Comparison of ENCODE assay signal across 10 mouse cellular contexts in the genomic region with DNA sequence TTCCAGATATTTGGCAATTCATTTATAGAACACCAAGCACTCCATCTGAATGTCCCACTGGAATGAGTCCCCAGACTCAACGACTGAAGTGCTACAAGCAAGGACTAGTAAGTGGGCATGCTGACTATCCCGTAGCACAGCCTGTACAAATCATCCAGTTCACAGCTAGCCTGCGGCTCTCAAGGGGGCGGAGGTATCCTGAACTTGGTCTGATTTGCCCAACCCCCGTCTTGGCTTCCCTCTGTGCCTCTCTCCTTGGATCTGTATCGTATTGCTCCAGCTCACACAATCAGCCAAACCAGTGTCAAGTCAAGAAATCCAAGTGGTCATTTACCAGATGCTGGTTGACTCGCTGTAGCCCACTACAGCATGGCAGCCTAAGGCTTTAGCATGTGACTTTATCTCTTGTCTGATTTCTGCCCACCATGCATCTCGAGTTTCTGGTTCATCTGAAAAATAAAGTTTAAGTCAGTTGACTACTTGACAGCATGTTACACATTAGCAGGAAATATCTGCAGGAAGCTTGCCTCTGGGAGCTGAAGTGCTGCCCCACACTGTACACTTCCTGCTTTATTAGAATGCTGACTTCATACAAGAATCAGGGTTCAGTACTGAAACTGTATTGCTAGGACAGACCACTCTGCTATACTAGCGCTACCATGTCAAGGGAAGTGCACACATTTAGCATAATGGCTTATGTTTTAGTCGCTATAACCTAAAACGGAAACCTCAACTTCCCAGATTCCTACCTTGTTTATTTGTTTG. TPM values are rescaled to one million over a fixed set of nuclear protein-coding genes. Genes with fewer than 3 reads are reported as not detected.
A peak's percentile ranks its signal among the peaks of the same experiment; 100 is the strongest.
DNase-seq lines count a peak whose midpoint lies in the region; ATAC-seq and TF ChIP-seq lines count a peak whose summit lies in the region.
"Had no signal": no experiment of that assay in that cellular context is flagged by ENCODE, and none has a peak within 500 bp of the region (broad histone marks: within the 10 kb centered on the region; RNA-seq: fewer than 3 reads in every experiment).

No protein-coding gene starts in this region.

- no peaks in the 10 kb centered on the region for H3K27me3 ChIP-seq in kidney, adult 2 months (replicated peaks; ENCODE audit: control insufficient read depth, insufficient read depth, low read length)
- no peaks in the 10 kb centered on the region for H3K27me3 ChIP-seq in lung, embryonic 14.5 days (ENCODE audit: insufficient read depth, low read length)
- H3K27me3 ChIP-seq: midbrain, embryonic 12.5 days had no signal

- TF ChIP-seq POLR2A in kidney, adult 2 months (IDR thresholded peaks at IDR 0.05; ENCODE audit: low read depth, low read length), result no peak
- TF ChIP-seq POLR2A in bone marrow macrophage, adult 2 months (IDR thresholded peaks at IDR 0.05; ENCODE audit: borderline replicate concordance, low read depth, low read length), result no peak

- no peak overlapping the region for H3K9ac ChIP-seq in lung, embryonic 14.5 days
- H3K9ac ChIP-seq: midbrain, embryonic 12.5 days had no signal

- no peak overlapping the region for H3K4me3 ChIP-seq in kidney, adult 2 months (ENCODE audit: insufficient read depth, low read depth, low read length)
- no peak overlapping the region for H3K4me3 ChIP-seq in bone marrow macrophage, adult 2 months (ENCODE audit: insufficient read depth, low read length)
- no peak overlapping the region for H3K4me3 ChIP-seq in lung, embryonic 14.5 days (ENCODE audit: low read depth, low read length)
- H3K4me3 ChIP-seq: midbrain, embryonic 12.5 days had no signal

- WGBS in kidney, adult 2 months, result 66% methylated on average over 11 of the region's 11 CpGs
- 61% methylated on average over 11 of the region's 11 CpGs for WGBS in lung, embryonic 14.5 days

- no peaks in the 10 kb centered on the region for H3K9me3 ChIP-seq in lung, embryonic 14.5 days (ENCODE audit: low read depth, low read length)
- H3K9me3 ChIP-seq: midbrain, embryonic 12.5 days had no signal

- no peaks in the 10 kb centered on the region for H3K4me1 ChIP-seq in kidney, adult 2 months (ENCODE audit: control insufficient read depth, insufficient read depth, low read length)
- H3K4me1 ChIP-seq in bone marrow macrophage, adult 2 months (ENCODE audit: control insufficient read depth, insufficient read depth, low read length), result peaks cover 9% of the 10 kb centered on the region
- 0 out of 2 replicates have a peak, but pooled peaks cover 4% of the 10 kb centered on the region for H3K4me1 ChIP-seq in lung, embryonic 14.5 days (ENCODE audit: insufficient read depth)
- H3K4me1 ChIP-seq: midbrain, embryonic 12.5 days had no signal

- no peak overlapping the region for H3K4me2 ChIP-seq in lung, embryonic 14.5 days
- H3K4me2 ChIP-seq: midbrain, embryonic 12.5 days had no signal

- no peaks in the 10 kb centered on the region for H3K36me3 ChIP-seq in kidney, adult 2 months (ENCODE audit: control insufficient read depth, insufficient read depth, low read length)
- H3K36me3 ChIP-seq in lung, embryonic 14.5 days (ENCODE audit: insufficient read depth), result peaks cover 28% of the 10 kb centered on the region; the same call in 1 of the 2 replicates

- no peak overlapping the region for H3K27ac ChIP-seq in kidney, adult 2 months (ENCODE audit: insufficient read depth, low read depth, low read length)
- peak overlapping the region; percentile 67 for H3K27ac ChIP-seq in bone marrow macrophage, adult 2 months (ENCODE audit: insufficient read depth, low read depth, low read length)
- H3K27ac ChIP-seq in lung, embryonic 14.5 days (ENCODE audit: low read depth), result peak overlapping the region; percentile 43; the same call in 1 of the 2 replicates
- H3K27ac ChIP-seq: midbrain, embryonic 12.5 days had no signal

- ATAC-seq in lung, embryonic 14.5 days (ENCODE audit: insufficient read depth), result peak; percentile 44; the same call in 1 of the 2 replicates
- no peak for ATAC-seq in activated CD4-positive, CD25-positive, alpha-beta regulatory T cell, adult 4 months
- ATAC-seq: forebrain, embryonic 14.5 days had no signal

- DNase-seq in kidney, adult 2 months, result peak; percentile 8
- DNase-seq in kidney, postnatal 36 days, result no peak
- peak; percentile 79 for DNase-seq in fat pad, adult 2 months (ENCODE audit: extremely low read depth, low read depth, low spot score)
- DNase-seq in lung, embryonic 14.5 days, result peak; percentile 24
- DNase-seq in urinary bladder, postnatal 36 days (ENCODE audit: low spot score in 2 of 2), result no peak
- DNase-seq: right cerebral cortex, postnatal 4 days had no signal

- TF ChIP-seq CTCF in kidney, adult 2 months (conservative IDR thresholded peaks at IDR 0.05; ENCODE audit: insufficient read depth, insufficient read length, low read depth, low read length), result no peak
- no peak for TF ChIP-seq CTCF in bone marrow macrophage, adult 2 months (IDR thresholded peaks at IDR 0.05; ENCODE audit: low read depth, low read length)
- TF ChIP-seq CTCF in lung, embryonic 14.5 days (IDR thresholded peaks at IDR 0.05; ENCODE audit: low read depth), result no peak

RNA-seq across cellular contexts. Expression of a gene that starts 50.0 kb away (rescaled TPM):
- polyA plus RNA-seq in kidney, adult 2 months (2012; rRNA removed), result 13.0 and 14.1 TPM in 2 replicates
- polyA plus RNA-seq in bone marrow macrophage, adult 2 months (2012; ENCODE audit: insufficient read depth, insufficient read length, missing spikeins), result 25.9 and 27.1 TPM in 2 replicates
- 25.3 and 26.7 TPM in 2 replicates for polyA plus RNA-seq in lung, embryonic 14.5 days (2014; fragmentation: Nextera tagmentation; extraction: Ambion mirVana)
- 10 to 100 TPM; 53.0 to 58.6 TPM for polyA plus RNA-seq in activated CD4-positive, CD25-positive, alpha-beta regulatory T cell, adult 4 months (2017; shearing (Covaris generic))

Comparison
In these comparisons a context has a peak if more than half of its experiments do, and no peak if none do; other contexts are left out.
1. DNase-seq: peak in kidney, adult 2 months (single experiment), fat pad, adult 2 months (single experiment) and lung, embryonic 14.5 days (single experiment); none in kidney, postnatal 36 days (0 of 2) and urinary bladder, postnatal 36 days (0 of 2).